Mouse (Mus musculus): ENCODE results near the gene Sesn3.

DNA sequence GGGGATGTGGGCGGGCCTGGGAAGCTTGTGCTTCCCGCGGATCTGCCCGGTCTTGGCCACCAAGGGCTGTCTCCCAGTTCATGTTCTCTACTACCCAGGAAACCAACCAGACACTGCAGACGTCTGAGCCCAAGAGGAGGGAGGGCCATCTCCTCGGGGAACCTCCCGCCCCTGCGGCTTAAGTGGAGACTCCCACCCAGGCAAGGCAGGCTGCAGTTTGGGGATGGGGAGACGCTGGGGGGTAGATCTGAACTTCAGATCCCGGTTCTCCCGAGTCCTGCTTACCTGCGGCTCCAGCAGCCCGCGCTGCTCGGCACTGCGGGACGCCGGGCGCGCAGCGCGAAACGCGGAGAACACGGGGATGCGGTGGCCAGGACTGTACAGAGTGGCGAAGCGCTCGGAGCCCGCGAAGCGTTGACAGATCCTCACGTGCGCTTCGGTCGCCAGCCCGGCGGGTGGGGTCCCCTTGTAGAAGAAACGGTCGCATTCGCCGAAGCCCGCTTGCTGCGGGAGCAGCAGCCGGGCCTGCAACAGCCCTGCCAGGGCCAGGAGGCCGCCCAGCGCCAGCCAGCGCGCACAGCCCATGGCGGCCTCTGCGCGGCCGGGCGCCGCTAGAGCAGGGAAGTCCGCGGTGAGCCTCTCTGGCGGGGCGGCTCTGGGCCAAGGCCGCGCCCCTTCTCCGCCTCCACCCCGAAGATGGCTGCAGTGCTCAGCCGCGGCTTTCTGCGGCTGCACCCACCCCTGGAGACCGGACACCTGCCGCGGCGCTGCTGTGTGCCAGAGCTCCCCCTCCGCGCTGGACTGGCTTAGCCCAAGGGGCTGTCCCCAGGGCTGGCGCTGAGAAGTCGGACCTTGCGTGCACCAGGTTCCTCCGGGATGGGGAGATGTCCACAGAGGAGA is 105.8 kb downstream of the Sesn3 start:
- TF ChIP-seq MAZ (IDR thresholded peaks at IDR 0.05; ENCODE audit: low read depth, low read length) (no peak; the same call in 1 of the 2 replicates), HCFC1 (IDR thresholded peaks at IDR 0.05; ENCODE audit: low read depth, low read length) (peak; percentile 27; the same call in 1 of the 2 replicates), ZC3H11A (IDR thresholded peaks at IDR 0.05; ENCODE audit: low read depth, low read length) (no peak), E2F4 (IDR thresholded peaks at IDR 0.05; ENCODE audit: insufficient replicate concordance, low read depth, low read length) (no peak), EP300 (IDR thresholded peaks at IDR 0.05; ENCODE audit: low read length) (no peak), POLR2A (IDR thresholded peaks at IDR 0.05; ENCODE audit: low read depth, low read length) (peak; percentile 66), USF1 (IDR thresholded peaks at IDR 0.05; ENCODE audit: low read depth, low read length) (no peak), ZMIZ1 (IDR thresholded peaks at IDR 0.05; ENCODE audit: low read depth, low read length) (peak; percentile 57; the same call in 1 of the 2 replicates), PAX5 (IDR thresholded peaks at IDR 0.05; ENCODE audit: low read length) (no peak)

All from CH12.LX (cell line).